Mouse (Mus musculus): ENCODE results near the gene Shkbp1. TPM values are rescaled to one million over a fixed set of nuclear protein-coding genes. Genes with fewer than 3 reads are reported as not detected.

Gene Shkbp1
- 33.3 to 47.0 TPM (median 39.9 TPM) in 3 replicates for total RNA-seq (2017)

- ATAC-seq (replicated peaks; ENCODE audit: insufficient number of reproducible peaks, low FRiP score, low TSS enrichment, poor library complexity, severe bottlenecking): peak; percentile 91
Observed at GRCm38 (mm10) chr7:27355745-27356240, at the start of gene Shkbp1. Gene Shkbp1 (minus strand): TSS chr7:27356019.

- ATAC-seq (replicated peaks; ENCODE audit: insufficient number of reproducible peaks, low FRiP score, low TSS enrichment, poor library complexity, severe bottlenecking): no peak
Observed at GRCm38 (mm10) chr7:27404203-27404942, 48.6 kb upstream of the Shkbp1 start.

- ATAC-seq (replicated peaks; ENCODE audit: insufficient number of reproducible peaks, low FRiP score, low TSS enrichment, poor library complexity, severe bottlenecking): 0 out of 2 replicates have a peak, but pooled peaks have one; percentile 27
Observed at GRCm38 (mm10) chr7:27402675-27403074, 46.9 kb upstream of the Shkbp1 start.

- ATAC-seq (replicated peaks; ENCODE audit: insufficient number of reproducible peaks, low FRiP score, low TSS enrichment, poor library complexity, severe bottlenecking): no peak
Observed at GRCm38 (mm10) chr7:27400545-27400944, 44.7 kb upstream of the Shkbp1 start.

GRCm38 (mm10) chr7:27397048-27397949 lies 41.5 kb upstream of the Shkbp1 start:
- ATAC-seq (replicated peaks; ENCODE audit: insufficient number of reproducible peaks, low FRiP score, low TSS enrichment, poor library complexity, severe bottlenecking): peak; percentile 82

GRCm38 (mm10) chr7:27396184-27397047 lies 40.6 kb upstream of the Shkbp1 start:
- no peak for ATAC-seq (replicated peaks; ENCODE audit: insufficient number of reproducible peaks, low FRiP score, low TSS enrichment, poor library complexity, severe bottlenecking)

- no peak for ATAC-seq (replicated peaks; ENCODE audit: insufficient number of reproducible peaks, low FRiP score, low TSS enrichment, poor library complexity, severe bottlenecking)
Observed at GRCm38 (mm10) chr7:27395521-27396183, 39.8 kb upstream of the Shkbp1 start.

- no peak for ATAC-seq (replicated peaks; ENCODE audit: insufficient number of reproducible peaks, low FRiP score, low TSS enrichment, poor library complexity, severe bottlenecking)
Observed at GRCm38 (mm10) chr7:27391416-27391815, 35.6 kb upstream of the Shkbp1 start.

- ATAC-seq (replicated peaks; ENCODE audit: insufficient number of reproducible peaks, low FRiP score, low TSS enrichment, poor library complexity, severe bottlenecking): no peak
Observed at GRCm38 (mm10) chr7:27389213-27389612, 33.4 kb upstream of the Shkbp1 start.

GRCm38 (mm10) chr7:27384731-27385130 lies 28.9 kb upstream of the Shkbp1 start:
- peak; percentile 35; the same call in 1 of the 2 replicates for ATAC-seq (replicated peaks; ENCODE audit: insufficient number of reproducible peaks, low FRiP score, low TSS enrichment, poor library complexity, severe bottlenecking)

- ATAC-seq (replicated peaks; ENCODE audit: insufficient number of reproducible peaks, low FRiP score, low TSS enrichment, poor library complexity, severe bottlenecking): no peak
Observed at GRCm38 (mm10) chr7:27384134-27384533, 28.3 kb upstream of the Shkbp1 start.

GRCm38 (mm10) chr7:27383233-27383632 lies 27.4 kb upstream of the Shkbp1 start:
- no peak for ATAC-seq (replicated peaks; ENCODE audit: insufficient number of reproducible peaks, low FRiP score, low TSS enrichment, poor library complexity, severe bottlenecking)

- ATAC-seq (replicated peaks; ENCODE audit: insufficient number of reproducible peaks, low FRiP score, low TSS enrichment, poor library complexity, severe bottlenecking): no peak
Observed at GRCm38 (mm10) chr7:27381560-27381959, 25.7 kb upstream of the Shkbp1 start.

- ATAC-seq (replicated peaks; ENCODE audit: insufficient number of reproducible peaks, low FRiP score, low TSS enrichment, poor library complexity, severe bottlenecking): no peak
Observed at GRCm38 (mm10) chr7:27381009-27381408, 25.2 kb upstream of the Shkbp1 start.

- ATAC-seq (replicated peaks; ENCODE audit: insufficient number of reproducible peaks, low FRiP score, low TSS enrichment, poor library complexity, severe bottlenecking): no peak
Observed at GRCm38 (mm10) chr7:27379836-27380235, 24.0 kb upstream of the Shkbp1 start.

- ATAC-seq (replicated peaks; ENCODE audit: insufficient number of reproducible peaks, low FRiP score, low TSS enrichment, poor library complexity, severe bottlenecking): no peak
Observed at GRCm38 (mm10) chr7:27378431-27378830, 22.6 kb upstream of the Shkbp1 start.

GRCm38 (mm10) chr7:27375274-27375673 lies 19.5 kb upstream of the Shkbp1 start:
- ATAC-seq (replicated peaks; ENCODE audit: insufficient number of reproducible peaks, low FRiP score, low TSS enrichment, poor library complexity, severe bottlenecking): no peak
